Mouse (Mus musculus): ENCODE measurements around the gene Zfp446.

Gene Zfp446

DNA sequence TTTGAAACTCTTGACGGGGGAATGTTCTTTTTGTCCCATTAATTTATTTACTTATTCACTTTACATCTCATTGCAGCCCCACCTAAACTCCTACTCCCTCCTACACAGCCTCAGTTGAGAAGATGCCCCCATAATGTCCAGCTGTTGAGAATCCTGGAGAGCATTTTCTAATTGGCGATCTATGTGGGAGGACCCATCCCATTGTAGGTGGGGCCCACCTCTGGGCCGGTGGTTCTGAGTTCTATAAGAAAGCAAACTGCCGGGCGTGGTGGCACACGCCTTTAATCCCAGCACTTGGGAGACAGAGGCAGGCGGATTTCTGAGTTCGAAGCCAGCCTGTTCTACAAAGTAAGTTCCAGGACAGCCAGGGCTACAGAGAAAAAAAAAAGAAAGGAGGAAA, 9.3 kb downstream of the Zfp446 start:
- in situ Hi-C loops (cut with MboI, MseI), result loop anchor here (10.0 kb wide), 1 partner anchor 308 kb away; no protein-coding TSS in a partner anchor

GRCm38 (mm10) chr7:12987409-12988189, 10.0 kb downstream of the Zfp446 start:
- in situ Hi-C loops (cut with MboI, MseI), result loop anchor here (10.0 kb wide), 1 partner anchor 307 kb away; no protein-coding TSS in a partner anchor

- in situ Hi-C loops (cut with MboI, MseI), result no loop called here
These were observed 14.6 kb downstream of the Zfp446 start for GRCm38 (mm10) chr7:12992222-12992621.

GRCm38 (mm10) chr7:12993148-12993547, 15.5 kb downstream of the Zfp446 start:
- in situ Hi-C loops (cut with MboI, MseI), result no loop called here

DNA sequence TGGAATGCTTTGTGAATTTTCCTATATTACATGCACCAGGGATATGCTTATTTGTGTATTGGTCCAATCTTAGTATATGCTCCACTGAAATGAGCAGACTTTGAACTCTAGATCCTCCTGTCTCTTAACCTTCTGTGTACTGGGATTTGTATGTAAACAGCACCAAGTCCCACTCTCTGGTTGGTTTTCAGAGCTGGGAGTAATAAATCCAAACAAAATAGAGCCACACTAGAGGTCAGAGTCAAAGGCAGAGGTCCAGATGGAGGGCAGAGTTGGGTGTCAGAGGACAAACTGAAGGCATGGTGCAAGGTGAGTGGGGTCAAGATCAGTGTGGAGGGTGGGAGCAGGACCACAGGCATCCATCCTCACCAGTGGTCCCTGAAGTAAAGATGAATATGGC, 18.2 kb downstream of the Zfp446 start:
- in situ Hi-C loops (cut with MboI, MseI), result no loop called here

DNA sequence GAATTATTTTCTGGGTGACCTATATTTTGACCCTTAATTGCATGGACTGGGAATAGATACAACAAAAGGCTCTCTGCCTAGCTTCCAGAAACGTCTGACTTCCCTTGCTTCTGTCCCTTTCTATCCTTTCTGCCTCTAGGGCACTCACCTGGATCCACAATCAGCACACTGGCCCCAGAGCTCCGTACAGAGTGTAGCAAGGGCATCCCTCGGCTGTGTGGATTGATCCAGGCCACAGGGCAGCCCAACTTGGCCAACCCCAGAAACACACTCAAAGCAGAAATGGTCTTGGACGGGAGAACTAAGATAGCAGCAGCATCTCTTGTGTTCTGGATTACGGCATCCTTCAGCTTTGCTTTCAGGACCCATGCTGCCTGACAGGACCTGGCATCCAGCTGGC, 19.6 kb downstream of the Zfp446 start:
- in situ Hi-C loops (cut with MboI, MseI), result no loop called here

- in situ Hi-C loops (cut with MboI, MseI), result no loop called here
These were observed 20.4 kb downstream of the Zfp446 start, which contains the start of gene Slc27a5 for GRCm38 (mm10) chr7:12998053-12998452. Gene Slc27a5 (minus strand): TSS chr7:12998192.

GRCm38 (mm10) chr7:12998851-12999250, 21.2 kb downstream of the Zfp446 start, which contains the start of gene Trim28:
Gene Trim28 (plus strand): TSS chr7:12999114.
- in situ Hi-C loops (cut with MboI, MseI), result no loop called here

GRCm38 (mm10) chr7:13001584-13001983, 23.9 kb downstream of the Zfp446 start:
- in situ Hi-C loops (cut with MboI, MseI), result no loop called here

GRCm38 (mm10) chr7:13003380-13003779, 25.7 kb downstream of the Zfp446 start:
- in situ Hi-C loops (cut with MboI, MseI), result no loop called here

DNA sequence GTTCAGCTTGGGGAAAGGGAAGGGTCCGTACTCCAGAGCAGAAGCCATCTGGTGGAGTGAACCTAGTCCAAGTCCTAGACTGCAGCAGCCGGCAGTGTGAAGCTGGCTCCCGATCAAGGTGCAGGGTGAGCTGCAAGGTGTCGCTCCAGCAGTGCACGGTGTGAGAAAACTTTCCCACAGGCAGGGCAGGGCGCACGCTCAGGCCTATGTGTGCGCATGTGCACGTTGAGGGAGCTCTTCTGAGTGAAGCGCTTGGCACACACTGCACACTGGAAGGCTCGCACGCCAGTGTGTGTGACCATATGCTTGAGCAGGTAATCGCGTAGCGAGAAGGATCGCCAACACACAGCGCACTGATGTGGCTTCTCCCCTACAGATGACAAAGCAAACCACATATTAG, 28.4 kb downstream of the Zfp446 start:
- in situ Hi-C loops (cut with MboI, MseI), result loop anchor here (5.0 kb wide), 1 partner anchor 36 kb away; no protein-coding TSS in a partner anchor

- in situ Hi-C loops (cut with MboI, MseI), result loop anchor here (5.0 kb wide), 1 partner anchor 36 kb away; no protein-coding TSS in a partner anchor
These were observed 28.9 kb downstream of the Zfp446 start for GRCm38 (mm10) chr7:13006531-13006930.

- in situ Hi-C loops (cut with MboI, MseI), result loop anchor here (5.0 kb wide), 1 partner anchor 35 kb away; no protein-coding TSS in a partner anchor
These were observed 29.9 kb downstream of the Zfp446 start for GRCm38 (mm10) chr7:13007341-13008092.

DNA sequence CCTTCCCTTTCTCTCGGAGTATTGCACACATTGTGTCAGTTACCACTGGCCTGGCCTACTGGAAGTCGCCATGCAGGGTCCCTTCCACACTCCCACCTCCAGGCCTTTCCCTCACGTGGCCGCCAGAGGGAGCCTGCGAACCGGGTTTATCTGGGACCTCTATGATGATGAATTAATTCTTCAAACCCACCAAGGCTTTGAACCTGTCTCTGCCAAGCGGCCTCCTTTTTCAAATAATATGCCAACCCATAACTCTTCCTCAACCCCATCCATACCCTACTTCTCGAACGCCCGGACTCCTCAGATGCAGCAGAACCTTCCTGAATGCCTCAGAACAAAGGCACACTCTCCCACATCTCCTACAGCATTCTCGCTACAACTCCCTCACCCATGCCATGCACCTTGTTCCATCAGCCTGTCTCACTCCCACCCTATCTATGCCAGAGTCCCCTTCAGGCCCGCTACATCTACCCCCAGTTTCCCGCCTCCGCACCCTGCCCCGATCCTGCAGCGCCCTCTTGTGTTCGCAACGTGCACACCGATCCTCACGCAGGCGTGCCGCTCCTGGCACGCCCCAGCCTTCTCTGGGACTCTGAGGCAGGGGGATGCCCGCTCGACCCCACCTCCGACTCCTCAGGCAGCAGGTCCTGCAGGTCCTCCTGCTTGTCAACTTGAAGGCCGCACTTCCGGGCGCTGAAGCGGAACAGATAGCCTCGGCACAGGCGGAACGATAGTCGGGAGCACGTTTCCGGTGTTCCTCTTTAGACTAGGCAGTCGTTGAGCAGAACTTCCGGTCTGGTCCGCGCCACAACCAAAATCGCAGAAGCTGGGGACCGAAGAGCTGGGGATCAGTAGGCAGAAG, 31.7 kb downstream of the Zfp446 start:
- in situ Hi-C loops (cut with MboI, MseI), result loop anchor here (5.0 kb wide), 1 partner anchor 33 kb away; no protein-coding TSS in a partner anchor

DNA sequence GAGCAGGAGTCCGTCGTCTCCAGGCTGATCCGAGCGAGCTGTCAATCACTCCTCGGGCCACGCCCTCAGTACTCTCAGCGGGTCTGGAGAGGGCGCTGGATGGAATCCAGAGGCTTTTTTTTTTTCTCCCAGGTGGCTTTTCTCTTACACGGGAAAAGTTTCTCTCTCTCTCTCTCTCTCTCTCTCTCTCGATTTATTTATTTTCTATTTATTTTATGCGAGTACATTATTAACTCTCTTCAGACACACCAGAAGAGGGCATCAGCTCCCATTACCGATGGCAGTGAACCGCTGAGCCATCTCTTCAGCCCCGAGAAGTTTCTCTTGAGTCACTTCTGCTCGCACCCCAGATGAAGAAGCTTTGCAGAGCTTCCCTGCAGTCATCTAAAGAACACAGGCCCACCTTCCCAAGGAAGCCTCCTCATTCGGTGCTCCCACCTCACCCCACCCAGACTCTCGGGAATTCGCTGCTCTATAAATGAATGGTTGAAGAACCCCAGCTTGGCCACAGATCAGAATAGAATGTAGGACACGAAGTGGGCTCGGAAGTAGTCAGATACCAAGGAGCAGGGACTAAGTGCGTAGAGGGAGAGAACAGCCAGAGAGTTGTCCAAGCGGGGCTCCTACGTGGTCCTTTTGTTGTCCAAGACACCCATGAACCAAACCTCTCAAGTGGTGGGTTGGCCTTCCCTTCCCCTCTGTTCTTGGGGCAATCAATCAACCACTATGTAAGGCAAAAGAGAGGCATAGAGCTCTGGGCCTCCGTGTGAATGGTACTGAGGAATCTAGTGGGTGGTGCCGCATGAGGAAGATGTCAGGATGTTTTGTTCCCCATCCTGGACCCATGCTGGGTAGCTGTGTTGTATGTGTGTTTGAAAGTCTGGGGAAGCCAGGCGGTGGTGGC, 32.6 kb downstream of the Zfp446 start, which contains the start of gene Zbtb45:
Gene Zbtb45, minus strand, starts transcription at position 30 of the 904 bp plus-strand sequence.
- in situ Hi-C loops (cut with MboI, MseI), result no loop called here

DNA sequence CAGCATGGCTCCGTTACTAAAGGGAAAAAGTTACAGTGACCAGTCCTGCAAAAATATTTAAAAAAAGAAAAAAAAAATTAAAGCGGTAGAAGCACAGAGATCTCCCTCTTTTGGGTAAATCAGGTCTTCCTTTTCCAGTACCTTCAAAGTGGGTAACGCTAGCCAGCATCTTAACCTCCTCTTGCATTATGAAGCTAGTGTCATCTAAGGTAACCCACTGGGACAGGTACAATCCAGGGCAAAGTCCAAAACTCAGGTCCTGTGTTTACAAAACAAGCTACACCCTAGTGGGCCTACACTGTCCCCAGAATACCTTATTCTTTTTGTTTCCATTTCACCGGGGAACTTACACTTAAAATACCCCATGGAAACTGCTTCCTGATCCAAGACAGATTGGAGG, 36.0 kb downstream of the Zfp446 start:
- in situ Hi-C loops (cut with MboI, MseI), result no loop called here

GRCm38 (mm10) chr7:13014275-13014839, 36.7 kb downstream of the Zfp446 start:
- in situ Hi-C loops (cut with MboI, MseI), result no loop called here

GRCm38 (mm10) chr7:13015217-13015616, 37.6 kb downstream of the Zfp446 start:
- in situ Hi-C loops (cut with MboI, MseI), result no loop called here

- in situ Hi-C loops (cut with MboI, MseI), result no loop called here
These were observed 45.3 kb downstream of the Zfp446 start for GRCm38 (mm10) chr7:13022773-13023535.
